In genomic region chr10:117708856-117709255, GRCm38 (mm10) we compare ENCODE assay signal across 8 mouse cellular contexts. TPM values are rescaled to one million over a fixed set of nuclear protein-coding genes. Genes with fewer than 3 reads are reported as not detected.
DNase-seq lines count a peak whose midpoint lies in the region; ATAC-seq and TF ChIP-seq lines count a peak whose summit lies in the region.

No protein-coding gene starts in this region.

- H3K79me2 ChIP-seq in MEL (ENCODE audit: control insufficient read depth, insufficient read depth, low read length, poor library complexity) = peaks cover 39% of the 10 kb centered on the region

- H3K9me3 ChIP-seq in heart, embryonic 11.5 days (replicated peaks; ENCODE audit: control insufficient read depth, low read length) = no peaks in the 10 kb centered on the region
- H3K9me3 ChIP-seq in MEL (replicated peaks; ENCODE audit: insufficient read depth, low read length) = no peaks in the 10 kb centered on the region
- H3K9me3 ChIP-seq in hindbrain, embryonic 11.5 days (ENCODE audit: control insufficient read depth, low read length) = no peaks in the 10 kb centered on the region
- H3K9me3 ChIP-seq in midbrain, embryonic 11.5 days (ENCODE audit: control insufficient read depth, low read length) = no peaks in the 10 kb centered on the region

- peak overlapping the region; percentile 71 for H3K4me2 ChIP-seq in heart, embryonic 11.5 days
- peak overlapping the region; percentile 72; the same call in 1 of the 2 replicates for H3K4me2 ChIP-seq in hindbrain, embryonic 11.5 days (replicated peaks; ENCODE audit: low read depth, low read length)
- H3K4me2 ChIP-seq in midbrain, embryonic 11.5 days = peak overlapping the region; percentile 85

- H3K27me3 ChIP-seq in heart, embryonic 11.5 days (ENCODE audit: control insufficient read depth, insufficient read depth, low read length) = no peaks in the 10 kb centered on the region
- no peaks in the 10 kb centered on the region for H3K27me3 ChIP-seq in MEL (ENCODE audit: control insufficient read depth in 1 of 2, insufficient read depth in 2 of 2, low read length in 2 of 2)
- no peaks in the 10 kb centered on the region for H3K27me3 ChIP-seq in hindbrain, embryonic 11.5 days (ENCODE audit: control insufficient read depth, insufficient read depth, low read length)
- H3K27me3 ChIP-seq in midbrain, embryonic 11.5 days (ENCODE audit: control insufficient read depth, insufficient read depth, low read length) = no peaks in the 10 kb centered on the region

- peak overlapping the region; percentile 91 for H3K4me3 ChIP-seq in heart, embryonic 11.5 days (ENCODE audit: low read depth, low read length)
- H3K4me3 ChIP-seq in MEL (ENCODE audit: control insufficient read depth in 1 of 2, insufficient read depth in 1 of 2, low read depth in 2 of 2, low read length in 2 of 2) = peak overlapping the region; percentile 85 to 94
- no peak overlapping the region for H3K4me3 ChIP-seq in hindbrain, embryonic 11.5 days (ENCODE audit: low read depth, low read length)
- H3K4me3 ChIP-seq in midbrain, embryonic 11.5 days (ENCODE audit: low read depth, low read length) = peak overlapping the region; percentile 75

- TF ChIP-seq CTCF in MEL (IDR thresholded peaks at IDR 0.05 in 2 of 3, conservative IDR thresholded peaks at IDR 0.05 in 1 of 3; ENCODE audit: control insufficient read depth in 1 of 3, insufficient read depth in 1 of 3, low read depth in 2 of 3, low read length in 3 of 3, poor library complexity in 1 of 3, severe bottlenecking in 1 of 3) = no peak

- no peak for TF ChIP-seq EP300 in MEL (IDR thresholded peaks at IDR 0.05; ENCODE audit: low read depth in 1 of 2, low read length in 2 of 2)

- ATAC-seq in heart, embryonic 11.5 days (replicated peaks; ENCODE audit: insufficient number of reproducible peaks, low FRiP score, low TSS enrichment) = no peak
- no peak for ATAC-seq in hindbrain, embryonic 11.5 days (ENCODE audit: low FRiP score)
- no peak for ATAC-seq in midbrain, embryonic 11.5 days (ENCODE audit: low FRiP score)

- TF ChIP-seq POLR2A in MEL (IDR thresholded peaks at IDR 0.05; ENCODE audit: control insufficient read depth in 1 of 2, insufficient read depth in 1 of 2, low read depth in 1 of 2, low read length in 2 of 2, poor library complexity in 1 of 2) = no peak

- DNase-seq in heart, postnatal 10 days = no peak
- peak; percentile 72 for DNase-seq in MEL (ENCODE audit: low read depth, low spot score)
- DNase-seq in hindbrain, embryonic 11.5 days (ENCODE audit: low spot score) = no peak
- DNase-seq in midbrain, embryonic 11.5 days (ENCODE audit: low spot score, missing footprints) = no peak
- DNase-seq in spleen, adult 18-20 months = no peak
- no peak for DNase-seq in right cerebral cortex, postnatal 10 days (ENCODE audit: low spot score in 2 of 2)
- DNase-seq in gastrocnemius, postnatal 4 days (ENCODE audit: low spot score in 2 of 2) = no peak

- H3K27ac ChIP-seq in heart, embryonic 11.5 days (ENCODE audit: low read depth, low read length) = no peak overlapping the region
- peak overlapping the region; percentile 35 for H3K27ac ChIP-seq in MEL (ENCODE audit: control insufficient read depth, low read depth, low read length)
- no peak overlapping the region for H3K27ac ChIP-seq in hindbrain, embryonic 11.5 days (ENCODE audit: low read depth, low read length)
- no peak overlapping the region for H3K27ac ChIP-seq in midbrain, embryonic 11.5 days (ENCODE audit: low read depth, low read length)

- 86% methylated on average over 9 of the region's 9 CpGs for WGBS in heart, embryonic 11.5 days (ENCODE audit: insufficient replicate concordance)
- WGBS in hindbrain, embryonic 11.5 days = 92% methylated on average over 9 of the region's 9 CpGs
- 91% methylated on average over 9 of the region's 9 CpGs for WGBS in midbrain, embryonic 11.5 days

- TF ChIP-seq RAD21 in MEL (IDR thresholded peaks at IDR 0.05; ENCODE audit: low read depth, low read length) = no peak

- no peak overlapping the region for H3K9ac ChIP-seq in heart, embryonic 11.5 days (ENCODE audit: low read depth, low read length)
- peak overlapping the region; percentile 99 for H3K9ac ChIP-seq in MEL (ENCODE audit: control insufficient read depth, low read depth, low read length, poor library complexity, severe bottlenecking)
- H3K9ac ChIP-seq in hindbrain, embryonic 11.5 days (ENCODE audit: low read depth, low read length) = no peak overlapping the region
- no peak overlapping the region for H3K9ac ChIP-seq in midbrain, embryonic 11.5 days (ENCODE audit: low read length)

- peaks cover 6% of the 10 kb centered on the region for H3K4me1 ChIP-seq in heart, embryonic 11.5 days (ENCODE audit: control insufficient read depth, insufficient read depth, low read length)
- peaks cover 0 to 8% of the 10 kb centered on the region in 2 experiments; a peak in 2 of 4 replicates for H3K4me1 ChIP-seq in MEL (ENCODE audit: control insufficient read depth in 1 of 2, insufficient read depth in 2 of 2, low read length in 2 of 2)
- H3K4me1 ChIP-seq in hindbrain, embryonic 11.5 days (replicated peaks; ENCODE audit: control insufficient read depth, insufficient read depth, low read length) = 0 out of 2 replicates have a peak, but pooled peaks cover 6% of the 10 kb centered on the region
- H3K4me1 ChIP-seq in midbrain, embryonic 11.5 days (ENCODE audit: control insufficient read depth, insufficient read depth, low read length) = peaks cover 12% of the 10 kb centered on the region; the same call in 1 of the 2 replicates

- intact Hi-C loops in heart, postnatal 10 days (cut with DNase I) = loop anchor here (5.0 kb wide), 1 partner anchor 487 kb away; the partner anchor contains the start of gene Yeats4

- peaks cover 18% of the 10 kb centered on the region for H3K36me3 ChIP-seq in heart, embryonic 11.5 days (ENCODE audit: control insufficient read depth, insufficient read depth, low read length)
- peaks cover 11 to 14% of the 10 kb centered on the region in 2 experiments for H3K36me3 ChIP-seq in MEL (ENCODE audit: control insufficient read depth in 1 of 2, insufficient read depth in 2 of 2, low read length in 2 of 2)
- H3K36me3 ChIP-seq in hindbrain, embryonic 11.5 days (ENCODE audit: control insufficient read depth, insufficient read depth, low read length) = peaks cover 2% of the 10 kb centered on the region; the same call in 1 of the 2 replicates
- H3K36me3 ChIP-seq in midbrain, embryonic 11.5 days (ENCODE audit: control insufficient read depth, insufficient read depth, low read length) = peaks cover 8% of the 10 kb centered on the region

TF ChIP-seq in MEL, 35 proteins besides CTCF, POLR2A, EP300 and RAD21:
- TF ChIP-seq SIN3A (IDR thresholded peaks at IDR 0.05; ENCODE audit: low read length) (0 out of 2 replicates have a peak, but pooled peaks have one; percentile 12), NRF1 (IDR thresholded peaks at IDR 0.05; ENCODE audit: insufficient read depth, low read depth, low read length, poor library complexity, severe bottlenecking) (no peak), MXI1 (IDR thresholded peaks at IDR 0.05; ENCODE audit: low read depth, low read length) (no peak; the same call in 1 of the 2 replicates), BHLHE40 (IDR thresholded peaks at IDR 0.05; ENCODE audit: borderline replicate concordance, low read depth, low read length) (no peak), CHD2 (IDR thresholded peaks at IDR 0.05; ENCODE audit: low read length) (no peak), MAX (IDR thresholded peaks at IDR 0.05; ENCODE audit: low read length) (no peak), ZNF384 (IDR thresholded peaks at IDR 0.05; ENCODE audit: low read depth, low read length) (no peak), TAL1 (IDR thresholded peaks at IDR 0.05; ENCODE audit: low read length) (0 out of 2 replicates have a peak, but pooled peaks have one; percentile 5), MYB (IDR thresholded peaks at IDR 0.05; ENCODE audit: low read depth, low read length) (no peak), MYC (IDR thresholded peaks at IDR 0.05; ENCODE audit: low read depth, low read length) (peak; percentile 44; the same call in 1 of the 2 replicates), POLR2AphosphoS5 (IDR thresholded peaks at IDR 0.05; ENCODE audit: borderline replicate concordance, low read depth, low read length) (no peak), ZMIZ1 (IDR thresholded peaks at IDR 0.05; ENCODE audit: low read depth, low read length) (no peak), ETS1 (IDR thresholded peaks at IDR 0.05; ENCODE audit: low read depth, low read length) (0 out of 2 replicates have a peak, but pooled peaks have one; percentile 10), MEF2A (IDR thresholded peaks at IDR 0.05; ENCODE audit: extremely low read depth, insufficient replicate concordance, low read depth, low read length, poor library complexity, severe bottlenecking) (no peak), GATA1 (IDR thresholded peaks at IDR 0.05; ENCODE audit: low read depth, low read length) (0 out of 2 replicates have a peak, but pooled peaks have one; percentile 32), KAT2A (conservative IDR thresholded peaks at IDR 0.05; ENCODE audit: low read depth, low read length) (no peak)

RNA-seq across cellular contexts. Expression of gene Mdm2, which starts 1.7 kb away (rescaled TPM):
- 54.7 and 62.2 TPM in 2 replicates for polyA plus RNA-seq in heart, embryonic 11.5 days (2014; fragmentation: Nextera tagmentation; extraction: Ambion mirVana)
- 10 to 100 TPM; 48.4 to 51.8 TPM for total RNA-seq in heart, postnatal 10 days (2021)
- total RNA-seq in MEL (2012; rRNA removed) = 35.2 and 35.3 TPM in 2 replicates
- polyA plus RNA-seq in MEL (2012; ENCODE audit: insufficient read depth in 1 of 2, insufficient read length in 2 of 2, low read depth in 1 of 2, low replicate concordance in 2 of 2, missing spikeins in 1 of 2) = 100 to 1,000 TPM in 1 of 2 experiments, 10 to 100 TPM in 1; 42.2 to 601 TPM
- polyA plus RNA-seq in hindbrain, embryonic 11.5 days (2014; fragmentation: Nextera tagmentation; extraction: Ambion mirVana) = 76.6 and 87.8 TPM in 2 replicates
- polyA plus RNA-seq in midbrain, embryonic 11.5 days (2014; fragmentation: Nextera tagmentation; extraction: Ambion mirVana) = 67.5 and 74.3 TPM in 2 replicates
- 10 to 100 TPM; 39.6 to 48.6 TPM for total RNA-seq in gastrocnemius, postnatal 4 days (2021)

RNA-seq across cellular contexts. Expression of gene Slc35e3, which starts 37.3 kb away (rescaled TPM):
- 6.9 and 9.4 TPM in 2 replicates for polyA plus RNA-seq in heart, embryonic 11.5 days (2014; fragmentation: Nextera tagmentation; extraction: Ambion mirVana)
- 1 to 10 TPM; 7.4 to 8.5 TPM for total RNA-seq in heart, postnatal 10 days (2021)
- 3.0 and 3.7 TPM in 2 replicates for total RNA-seq in MEL (2012; rRNA removed)
- polyA plus RNA-seq in MEL (2012; ENCODE audit: insufficient read depth in 1 of 2, insufficient read length in 2 of 2, low read depth in 1 of 2, low replicate concordance in 2 of 2, missing spikeins in 1 of 2) = 1 to 10 TPM in 1 of 2 experiments, not detected in 1; 7.4 TPM
- 18.2 and 20.3 TPM in 2 replicates for polyA plus RNA-seq in hindbrain, embryonic 11.5 days (2014; fragmentation: Nextera tagmentation; extraction: Ambion mirVana)
- 21.4 TPM in 2 replicates for polyA plus RNA-seq in midbrain, embryonic 11.5 days (2014; fragmentation: Nextera tagmentation; extraction: Ambion mirVana)
- total RNA-seq in gastrocnemius, postnatal 4 days (2021) = 10 to 100 TPM; 10.3 to 13.2 TPM
